Mouse (Mus musculus): ENCODE data around the gene Saa3. TPM values are rescaled to one million over a fixed set of nuclear protein-coding genes. Genes with fewer than 3 reads are reported as not detected.

Saa3 gene
- not detected for polyA plus RNA-seq (2017; shearing (Covaris generic))

DNA sequence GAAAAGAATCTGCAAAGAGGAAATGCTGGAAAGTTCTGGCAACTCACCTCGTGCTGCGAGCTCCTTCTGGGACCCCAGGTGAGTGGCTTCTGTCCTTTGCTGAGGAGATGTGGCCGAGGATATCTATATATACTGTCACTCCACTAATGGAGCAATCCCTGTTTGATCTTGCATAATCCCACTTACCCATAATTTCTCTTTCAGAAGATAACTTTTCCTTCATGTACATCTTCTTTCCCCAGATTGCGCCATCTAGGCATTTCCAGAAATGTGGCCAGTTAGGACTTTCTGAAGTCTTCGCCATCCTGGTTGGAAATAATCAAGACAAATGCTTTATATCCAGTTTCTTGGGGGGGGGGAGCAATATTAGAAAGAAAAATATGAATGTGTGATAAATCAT lies at the start of gene Saa3:
Saa3 (minus strand) TSS at position 101 of the 400 bp plus-strand sequence.

DNA sequence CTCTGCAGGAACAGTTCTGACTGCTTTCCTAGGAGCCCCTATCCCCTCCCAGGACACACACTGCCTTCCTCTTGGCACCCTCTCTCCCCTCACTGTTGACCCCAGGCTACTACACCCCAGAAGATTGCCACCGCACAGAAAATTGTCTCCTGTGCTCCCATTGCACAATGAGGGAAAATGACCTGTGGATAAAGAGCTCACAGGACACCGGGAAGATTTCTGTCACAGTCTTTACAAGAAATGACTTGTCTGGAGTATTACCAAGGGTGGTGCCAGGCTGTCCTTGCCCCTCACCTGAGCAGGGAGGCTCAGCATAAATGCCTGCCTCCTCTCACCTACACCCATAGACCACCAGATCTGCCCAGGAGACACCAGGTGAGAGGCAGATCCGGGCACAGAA lies 36.0 kb upstream of the Saa3 start, which contains the start of gene Saa2:
Saa2 (plus strand) TSS at position 301 of the 400 bp plus-strand sequence.

DNA sequence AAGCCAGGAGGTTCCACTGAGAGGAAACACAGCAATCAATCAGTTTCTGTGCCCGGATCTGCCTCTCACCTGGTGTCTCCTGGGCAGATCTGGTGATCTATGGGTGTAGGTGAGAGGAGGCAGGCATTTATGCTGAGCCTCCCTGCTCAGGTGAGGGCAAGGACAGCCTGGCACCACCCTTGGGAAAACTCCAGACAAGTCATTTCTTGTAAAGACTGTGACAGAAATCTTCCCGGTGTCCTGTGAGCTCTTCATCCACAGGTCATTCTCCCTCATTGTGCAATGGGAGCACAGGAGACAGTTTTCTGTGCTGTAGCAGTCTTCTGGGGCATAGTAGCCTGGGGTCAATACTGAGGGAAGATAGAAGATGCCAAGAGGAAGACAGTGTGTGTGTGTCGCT lies 27.4 kb upstream of the Saa3 start, which contains the start of gene Saa1:
Saa1 (minus strand) TSS at position 101 of the 400 bp plus-strand sequence.

DNA sequence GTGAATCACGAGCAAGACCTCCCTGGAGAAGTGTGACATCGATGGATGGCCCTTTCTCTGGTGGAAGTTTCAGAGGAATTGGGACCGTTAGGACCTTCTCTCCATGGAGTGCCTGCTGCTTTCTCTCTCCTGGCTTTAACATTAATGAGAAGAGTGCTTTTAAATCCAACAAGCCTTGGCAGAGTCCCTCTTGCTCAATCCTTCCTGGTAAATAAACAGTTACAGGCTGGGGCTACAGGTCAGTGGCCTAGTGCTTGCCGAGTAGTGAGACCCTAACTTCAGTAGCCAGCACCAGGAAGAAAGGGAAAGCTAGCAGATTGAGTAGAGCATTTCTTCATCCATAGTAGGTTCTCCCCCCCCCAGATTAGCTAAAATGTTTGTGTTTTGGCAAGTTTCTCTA lies 17.0 kb upstream of the Saa3 start, which contains the start of gene Saa4:
Saa4 (minus strand) TSS at position 146 of the 400 bp plus-strand sequence.

DNA sequence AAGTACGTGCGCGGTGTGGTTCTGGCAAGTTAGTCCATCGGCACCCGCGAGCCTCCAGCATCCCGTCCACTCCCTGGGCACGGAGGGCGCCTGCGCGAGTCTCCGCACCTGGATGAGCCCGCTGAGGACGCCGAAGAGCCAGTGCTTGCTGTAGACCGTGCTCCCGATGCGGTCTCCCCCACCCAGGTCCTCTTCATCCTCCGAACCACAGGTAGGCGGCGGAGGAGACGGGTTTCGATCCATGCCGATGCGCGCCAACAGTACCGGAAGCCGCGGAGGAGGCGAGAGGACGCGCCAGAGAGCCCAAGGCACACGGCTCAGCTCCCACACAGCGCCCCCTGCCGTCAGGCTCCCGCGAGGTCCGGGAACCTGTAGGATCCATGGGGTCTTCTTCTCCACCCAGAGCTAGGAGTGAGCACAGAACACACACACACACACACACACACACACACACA lies 5.1 kb downstream of the Saa3 start, which contains the start of gene Saal1:
Saal1 (minus strand) TSS at position 291 of the 455 bp plus-strand sequence.

DNA sequence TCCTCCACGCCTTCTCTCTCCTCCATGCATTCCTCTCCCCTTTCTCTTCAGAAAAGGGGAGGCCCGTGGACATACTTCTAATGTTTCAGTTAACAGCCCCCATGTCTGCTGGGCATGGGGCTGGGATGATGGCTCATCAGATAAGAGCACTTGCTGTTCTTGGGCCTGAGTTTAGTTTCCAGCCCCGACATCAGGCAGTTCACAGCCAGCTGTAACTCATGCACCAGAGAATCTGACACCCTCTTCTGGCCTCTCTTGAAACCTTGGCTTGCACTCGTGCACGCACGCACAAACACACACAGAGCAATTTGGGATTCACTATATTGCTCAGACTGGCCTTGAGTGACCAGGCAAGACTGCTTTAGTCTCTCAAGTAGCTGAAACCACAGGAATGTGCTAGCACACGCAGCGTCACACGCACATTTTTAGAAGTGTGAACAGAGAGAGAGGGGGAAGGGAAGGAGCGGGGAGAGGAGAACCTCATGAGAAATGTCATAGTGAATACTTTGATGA lies 43.3 kb downstream of the Saa3 start, which contains the start of gene Tph1:
Tph1 (minus strand) TSS at position 378 of the 513 bp plus-strand sequence.

Other genes starting within 250 kb of the Saa3 start
- 18.2 TPM for gene Sergef, start 75.9 kb downstream of the Saa3 start, polyA plus RNA-seq (2017; shearing (Covaris generic))
- not detected for gene Tph1, start 43.2 kb downstream of the Saa3 start, polyA plus RNA-seq (2017; shearing (Covaris generic))
- gene Saal1, start 5.0 kb downstream of the Saa3 start, polyA plus RNA-seq (2017; shearing (Covaris generic)) = 9.9 TPM
- gene Saa4, start 16.9 kb upstream of the Saa3 start, polyA plus RNA-seq (2017; shearing (Covaris generic)) = not detected
- not detected for gene Saa1, start 27.3 kb upstream of the Saa3 start, polyA plus RNA-seq (2017; shearing (Covaris generic))
- gene Saa2, start 36.1 kb upstream of the Saa3 start, polyA plus RNA-seq (2017; shearing (Covaris generic)) = not detected
- gene Hps5, start 80.4 kb upstream of the Saa3 start, polyA plus RNA-seq (2017; shearing (Covaris generic)) = 41.5 TPM
- 45.5 TPM for gene Gtf2h1, start 80.4 kb upstream of the Saa3 start, polyA plus RNA-seq (2017; shearing (Covaris generic))
- gene Ldha, start 125.8 kb upstream of the Saa3 start, polyA plus RNA-seq (2017; shearing (Covaris generic)) = 994 TPM
- not detected for gene Ldhc, start 145.5 kb upstream of the Saa3 start, polyA plus RNA-seq (2017; shearing (Covaris generic))
- gene Tsg101, start 204.3 kb upstream of the Saa3 start, polyA plus RNA-seq (2017; shearing (Covaris generic)) = 112 TPM
- gene Uevld, start 242.8 kb upstream of the Saa3 start, polyA plus RNA-seq (2017; shearing (Covaris generic)) = 4.6 TPM